Mouse (Mus musculus): ENCODE data around the gene Efhd1. TPM values are rescaled to one million over a fixed set of nuclear protein-coding genes. Genes with fewer than 3 reads are reported as not detected.

Efhd1 gene
- polyA plus RNA-seq, 1 experiment, result 3.0 TPM

- no peak for TF ChIP-seq POLR2A (IDR thresholded peaks at IDR 0.05; ENCODE audit: borderline replicate concordance, extremely low read depth, low read depth, low read length)
- TF ChIP-seq CTCF (IDR thresholded peaks at IDR 0.05; ENCODE audit: insufficient read depth, low read length), result no peak
- Histone ChIP-seq H3K4me1 (ENCODE audit: control insufficient read depth, insufficient read depth, low read length) (no peaks in the 10 kb centered on the region), H3K4me3 (replicated peaks; ENCODE audit: extremely low read depth, low read depth, low read length) (no peak overlapping the region)
- no peak for DNase-seq
- WGBS, result 94% methylated on average over 2 of the region's 2 CpGs
These were observed 51.3 kb downstream of the Efhd1 start for GRCm38 (mm10) chr1:87315431-87315830.

DNA sequence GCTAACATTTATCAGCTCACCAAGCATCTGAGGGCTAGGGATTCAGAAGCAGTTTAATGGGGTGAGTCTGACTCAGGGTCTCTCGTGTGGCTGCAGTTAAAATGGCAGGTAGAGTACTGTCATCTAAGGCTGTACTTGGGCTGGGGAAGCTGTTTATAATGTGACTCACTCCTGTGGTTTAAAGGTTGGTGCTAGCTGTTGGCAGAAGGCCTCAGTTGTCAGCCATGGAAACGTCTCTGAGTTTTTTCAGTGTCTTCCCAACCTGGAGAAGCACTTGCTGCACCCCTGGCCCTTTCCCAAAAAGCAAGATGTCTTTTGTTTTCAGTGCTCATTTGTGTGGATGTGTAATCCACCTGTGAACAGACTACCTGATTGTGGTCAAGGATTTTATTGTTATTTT is 51.7 kb downstream of the Efhd1 start:
- H3K4me1 ChIP-seq (ENCODE audit: control insufficient read depth, insufficient read depth, low read length), result no peaks in the 10 kb centered on the region
- 38% methylated on average over 2 of the region's 2 CpGs for WGBS
- TF ChIP-seq POLR2A (IDR thresholded peaks at IDR 0.05; ENCODE audit: borderline replicate concordance, extremely low read depth, low read depth, low read length), result no peak
- no peak overlapping the region for H3K4me3 ChIP-seq (replicated peaks; ENCODE audit: extremely low read depth, low read depth, low read length)
- no peak for DNase-seq

DNA sequence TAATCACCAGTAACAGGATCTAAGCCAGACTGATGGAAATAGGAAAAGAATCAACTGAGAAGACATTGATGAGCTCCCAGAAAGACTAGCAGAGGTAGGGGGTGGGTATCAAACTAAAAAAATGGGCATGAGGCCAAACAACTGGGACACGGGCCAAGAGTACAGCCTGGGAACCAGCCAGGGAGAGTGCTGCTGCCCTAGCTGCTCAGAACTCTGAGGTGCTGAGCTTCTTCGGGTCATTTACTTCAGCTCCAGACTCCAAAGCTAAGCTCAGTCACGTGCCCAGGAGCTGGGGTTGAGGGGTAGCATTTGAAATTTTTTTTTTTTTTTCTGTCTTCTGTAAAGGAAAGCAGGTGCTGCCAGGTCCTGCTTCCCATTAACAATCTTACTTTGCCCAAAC is 52.5 kb downstream of the Efhd1 start:
- Histone ChIP-seq H3K4me3 (replicated peaks; ENCODE audit: extremely low read depth, low read depth, low read length) (no peak overlapping the region), H3K4me1 (ENCODE audit: control insufficient read depth, insufficient read depth, low read length) (no peaks in the 10 kb centered on the region)
- TF ChIP-seq POLR2A (IDR thresholded peaks at IDR 0.05; ENCODE audit: borderline replicate concordance, extremely low read depth, low read depth, low read length), result no peak
- TF ChIP-seq CTCF (IDR thresholded peaks at IDR 0.05; ENCODE audit: insufficient read depth, low read length), result no peak
- DNase-seq, result no peak
- WGBS, result 27% methylated on average over 3 of the region's 3 CpGs

GRCm38 (mm10) chr1:87321071-87321470 is 56.9 kb downstream of the Efhd1 start:
- TF ChIP-seq POLR2A (IDR thresholded peaks at IDR 0.05; ENCODE audit: borderline replicate concordance, extremely low read depth, low read depth, low read length) (no peak), CTCF (IDR thresholded peaks at IDR 0.05; ENCODE audit: insufficient read depth, low read length) (no peak)
- DNase-seq, result no peak
- no peaks in the 10 kb centered on the region for H3K4me1 ChIP-seq (ENCODE audit: control insufficient read depth, insufficient read depth, low read length)
- H3K4me3 ChIP-seq (replicated peaks; ENCODE audit: extremely low read depth, low read depth, low read length), result no peak overlapping the region
- WGBS, result 0% methylated on average over 1 of the region's 1 CpGs

GRCm38 (mm10) chr1:87322778-87323177 is 58.6 kb downstream of the Efhd1 start:
- no peak for TF ChIP-seq CTCF (IDR thresholded peaks at IDR 0.05; ENCODE audit: insufficient read depth, low read length)
- TF ChIP-seq POLR2A (IDR thresholded peaks at IDR 0.05; ENCODE audit: borderline replicate concordance, extremely low read depth, low read depth, low read length), result no peak
- 94% methylated on average over 3 of the region's 3 CpGs for WGBS
- DNase-seq, result no peak

GRCm38 (mm10) chr1:87324649-87325048 is 60.5 kb downstream of the Efhd1 start:
- Histone ChIP-seq H3K4me3 (replicated peaks; ENCODE audit: extremely low read depth, low read depth, low read length) (no peak overlapping the region), H3K4me1 (ENCODE audit: control insufficient read depth, insufficient read depth, low read length) (peaks cover 9% of the 10 kb centered on the region; the same call in 1 of the 2 replicates)
- no peak for TF ChIP-seq POLR2A (IDR thresholded peaks at IDR 0.05; ENCODE audit: borderline replicate concordance, extremely low read depth, low read depth, low read length)
- TF ChIP-seq CTCF (IDR thresholded peaks at IDR 0.05; ENCODE audit: insufficient read depth, low read length), result no peak
- no peak for DNase-seq

More at GRCm38 (mm10) chr1:87322778-87323177, 58.6 kb downstream of the Efhd1 start:
- Histone ChIP-seq H3K4me1 (ENCODE audit: control insufficient read depth, insufficient read depth, low read length) (peaks cover 2% of the 10 kb centered on the region; the same call in 1 of the 2 replicates), H3K4me3 (replicated peaks; ENCODE audit: extremely low read depth, low read depth, low read length) (no peak overlapping the region)

DNA sequence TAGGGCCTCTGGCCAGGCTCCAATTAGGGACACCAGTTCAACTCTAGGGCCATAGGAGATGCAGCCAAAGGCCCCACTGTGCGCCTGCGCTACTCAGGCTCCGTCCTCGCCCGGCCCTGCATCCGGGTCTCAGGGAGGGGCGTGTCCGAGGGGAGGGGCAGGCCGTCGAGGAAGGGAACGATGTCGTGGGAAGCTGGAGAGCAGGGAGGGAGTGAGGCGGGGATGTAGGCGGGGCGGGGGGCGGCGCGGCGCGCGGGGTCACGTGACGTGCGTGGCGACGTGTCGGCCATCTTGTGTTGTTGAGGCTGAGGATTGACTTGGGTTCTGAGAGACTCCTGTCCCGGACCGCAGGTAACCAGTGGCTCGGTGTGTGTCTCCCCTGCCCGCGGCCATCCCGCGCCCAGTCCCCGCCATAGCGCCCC is 62.6 kb downstream of the Efhd1 start, which contains the start of gene Gigyf2:
Gene Gigyf2 (plus strand): TSS at position 257 of the 422 bp plus-strand sequence.
- peaks cover 9% of the 10 kb centered on the region; the same call in 1 of the 2 replicates for H3K4me1 ChIP-seq (ENCODE audit: control insufficient read depth, insufficient read depth, low read length)
- TF ChIP-seq POLR2A (IDR thresholded peaks at IDR 0.05; ENCODE audit: borderline replicate concordance, extremely low read depth, low read depth, low read length), result peak; percentile 74; the same call in 1 of the 2 replicates
- TF ChIP-seq CTCF (IDR thresholded peaks at IDR 0.05; ENCODE audit: insufficient read depth, low read length), result no peak
- 0% methylated on average over 31 of the region's 36 CpGs for WGBS
- peak within 1 kb of the TSS; percentile 84 for H3K4me3 ChIP-seq (replicated peaks; ENCODE audit: extremely low read depth, low read depth, low read length)
- DNase-seq, result peak; percentile 95

DNA sequence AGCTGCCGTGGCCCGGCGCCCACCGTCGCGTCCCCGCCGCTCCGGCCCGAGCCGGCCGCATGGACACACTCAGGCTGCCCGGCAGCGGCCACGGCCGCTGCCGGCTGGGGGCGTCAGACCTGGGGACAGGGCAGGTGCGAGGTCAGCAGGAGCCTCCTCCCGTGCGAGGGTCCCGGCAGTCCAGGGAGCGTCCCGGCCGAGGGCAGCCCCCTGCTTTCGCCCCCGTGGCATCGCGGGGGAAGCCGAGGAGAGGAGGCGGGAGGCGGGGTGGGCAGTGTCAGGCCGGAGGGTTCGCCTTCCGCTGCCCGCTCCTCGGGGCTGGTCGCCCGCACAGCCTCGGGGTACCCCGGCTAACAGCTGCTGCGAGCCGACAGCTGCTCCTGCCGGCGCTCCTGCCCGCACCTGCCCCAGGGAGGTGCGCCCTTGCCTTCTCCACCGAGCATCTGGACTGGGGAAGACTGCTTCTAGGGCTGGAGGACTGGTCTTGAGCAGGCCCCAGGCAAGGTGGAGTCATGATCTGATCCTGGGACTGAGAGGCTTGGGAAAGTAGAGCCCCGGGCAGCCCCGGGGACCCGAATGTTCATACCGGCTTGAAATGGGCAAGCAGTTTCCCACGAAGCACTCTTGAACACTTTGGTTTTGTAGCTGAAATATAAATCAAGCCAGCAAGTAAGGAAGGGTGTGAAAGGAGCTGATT is 63.1 kb downstream of the Efhd1 start:
- TF ChIP-seq POLR2A (IDR thresholded peaks at IDR 0.05; ENCODE audit: borderline replicate concordance, extremely low read depth, low read depth, low read length) (no peak), CTCF (IDR thresholded peaks at IDR 0.05; ENCODE audit: insufficient read depth, low read length) (no peak)
- Histone ChIP-seq H3K4me1 (ENCODE audit: control insufficient read depth, insufficient read depth, low read length) (peaks cover 9% of the 10 kb centered on the region; the same call in 1 of the 2 replicates), H3K4me3 (replicated peaks; ENCODE audit: extremely low read depth, low read depth, low read length) (peak overlapping the region; percentile 84)
- DNase-seq, result no peak
- under 1% methylated on average over 46 of the region's 53 CpGs for WGBS

DNA sequence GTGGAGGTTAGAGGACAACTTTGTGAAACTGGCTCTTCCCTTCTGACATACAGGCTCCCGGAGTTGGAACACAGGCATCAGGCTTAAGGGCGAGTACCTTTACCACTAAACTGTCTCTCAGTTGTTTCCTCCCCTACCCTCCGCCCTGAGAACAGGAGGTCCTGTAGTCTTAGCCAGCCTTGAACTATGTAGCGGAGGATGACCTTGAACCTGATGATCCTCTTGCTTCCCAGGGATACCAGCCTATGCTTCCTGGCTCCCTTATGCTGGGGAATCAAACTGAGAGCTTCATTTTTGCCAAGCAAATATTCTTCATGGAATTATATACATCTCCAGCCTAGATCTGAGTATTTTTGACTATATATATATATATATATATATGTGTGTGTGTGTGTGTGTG is 67.6 kb downstream of the Efhd1 start:
- 82% methylated on average over 4 of the region's 4 CpGs for WGBS
- TF ChIP-seq CTCF (IDR thresholded peaks at IDR 0.05; ENCODE audit: insufficient read depth, low read length) (no peak), POLR2A (IDR thresholded peaks at IDR 0.05; ENCODE audit: borderline replicate concordance, extremely low read depth, low read depth, low read length) (no peak)
- no peak for DNase-seq
- H3K4me1 ChIP-seq (ENCODE audit: control insufficient read depth, insufficient read depth, low read length), result peaks cover 9% of the 10 kb centered on the region
- H3K4me3 ChIP-seq (replicated peaks; ENCODE audit: extremely low read depth, low read depth, low read length), result no peak overlapping the region

GRCm38 (mm10) chr1:87350576-87350975 is 86.4 kb downstream of the Efhd1 start:
- H3K4me1 ChIP-seq (ENCODE audit: control insufficient read depth, insufficient read depth, low read length), result no peaks in the 10 kb centered on the region
- no peak overlapping the region for H3K4me3 ChIP-seq (replicated peaks; ENCODE audit: extremely low read depth, low read depth, low read length)
- TF ChIP-seq CTCF (IDR thresholded peaks at IDR 0.05; ENCODE audit: insufficient read depth, low read length) (no peak), POLR2A (IDR thresholded peaks at IDR 0.05; ENCODE audit: borderline replicate concordance, extremely low read depth, low read depth, low read length) (no peak)
- DNase-seq, result no peak
- 73% methylated on average over 2 of the region's 2 CpGs for WGBS

Measured in lung, adult 2 months (tissue).